Mouse (Mus musculus) kidney, adult 18-20 months (tissue): ENCODE measurements around the gene Nlgn1.

Experiments used
- DNase-seq: peaks from one replicate; pipeline ENCODE4 v3.0.0; 2021

Nlgn1 gene

DNA sequence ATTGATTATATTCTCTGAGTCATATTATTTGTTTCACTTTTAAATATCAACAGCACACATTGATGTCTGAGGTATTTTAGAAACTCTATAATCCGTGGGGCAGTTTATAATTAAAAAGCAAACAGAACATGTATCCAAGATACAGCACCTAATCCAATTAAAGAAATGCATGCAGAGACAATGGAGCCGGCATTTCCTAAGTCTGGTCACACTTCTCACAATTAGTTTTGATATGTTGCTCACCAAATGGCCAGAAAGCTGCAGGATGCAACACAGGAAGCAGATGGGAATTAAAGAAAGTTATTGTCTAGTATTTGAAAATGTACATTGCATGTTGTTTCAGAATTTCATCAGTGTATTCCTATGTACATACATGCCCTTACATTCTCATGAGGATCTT, 550.6 kb downstream of the Nlgn1 start:
- DNase-seq, result no peak

DNA sequence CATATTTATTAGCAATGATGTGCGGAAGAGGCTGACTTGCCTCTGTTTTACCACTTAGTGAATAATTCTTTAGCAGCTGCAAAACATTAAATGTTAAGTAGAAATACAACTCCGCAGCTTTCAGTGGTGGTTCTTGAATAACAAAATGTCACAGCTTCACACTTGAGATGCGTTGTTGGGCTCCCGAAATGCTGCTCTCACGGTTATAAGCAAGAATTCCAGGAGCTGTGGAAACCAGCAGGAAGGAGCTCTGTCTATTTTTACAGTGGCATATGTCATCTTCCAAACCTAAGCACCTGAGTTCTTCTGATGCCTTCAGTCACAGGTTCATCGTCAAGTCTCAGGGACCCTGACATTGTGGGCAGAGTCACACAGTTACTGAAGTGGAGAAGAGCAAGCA, 556.8 kb downstream of the Nlgn1 start:
- no peak for DNase-seq

DNA sequence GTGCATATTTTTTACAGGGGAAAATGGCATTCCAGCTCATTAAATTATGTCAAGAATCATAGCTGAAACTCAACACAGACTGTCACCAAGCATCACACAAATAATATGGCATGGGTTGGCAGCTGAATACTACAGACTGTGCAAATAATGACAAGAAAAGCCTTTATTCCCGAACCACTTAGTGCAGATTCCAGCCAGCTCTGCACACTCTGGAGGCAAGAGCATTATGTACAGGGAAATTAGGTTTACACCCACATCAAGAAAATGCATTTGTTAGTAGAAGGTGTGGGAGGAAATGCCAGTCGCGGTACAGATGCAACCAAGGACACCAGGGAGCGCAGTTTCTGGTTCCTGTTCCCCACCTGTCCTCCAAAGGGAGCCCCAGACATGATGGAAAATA, 558.4 kb downstream of the Nlgn1 start:
- DNase-seq, result no peak

DNA sequence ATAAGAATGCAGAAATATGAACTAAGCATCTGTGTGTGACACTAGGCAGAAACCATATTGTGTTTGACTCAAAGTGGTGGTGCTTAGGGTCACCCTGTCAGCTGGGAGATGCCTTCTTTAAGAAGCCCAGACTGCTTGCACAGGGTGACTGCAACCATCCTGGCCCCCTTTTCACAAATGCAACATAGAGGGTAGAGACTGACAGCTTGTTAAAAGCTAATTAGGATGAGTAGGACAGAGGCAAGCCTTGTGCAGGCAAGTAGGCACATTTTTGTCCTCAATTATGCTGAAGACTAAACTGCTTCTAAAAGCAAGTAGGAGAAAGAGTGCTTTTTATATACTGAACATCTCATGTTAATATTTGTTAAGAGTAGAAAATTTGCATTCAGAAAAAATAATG, 558.8 kb downstream of the Nlgn1 start:
- no peak for DNase-seq

DNA sequence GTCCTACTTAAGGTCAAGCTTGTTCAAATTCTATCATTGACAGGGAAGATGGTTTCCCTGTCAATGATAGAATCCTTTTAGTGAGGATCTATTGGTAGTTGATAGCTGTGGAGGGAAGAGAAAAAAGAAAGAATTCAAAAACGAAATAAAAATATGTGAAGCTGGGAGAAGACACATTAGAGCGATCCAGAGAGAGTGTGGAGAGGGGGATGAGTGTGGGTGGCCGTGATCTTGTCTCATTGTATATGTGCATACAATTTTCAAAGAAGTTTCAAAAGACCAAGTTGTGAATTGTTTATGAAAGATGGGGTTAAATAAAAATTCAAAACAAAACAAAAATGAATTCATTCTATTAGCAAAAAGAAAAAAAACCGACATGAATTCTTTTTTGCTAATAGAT, 568.6 kb downstream of the Nlgn1 start:
- DNase-seq, result no peak

DNA sequence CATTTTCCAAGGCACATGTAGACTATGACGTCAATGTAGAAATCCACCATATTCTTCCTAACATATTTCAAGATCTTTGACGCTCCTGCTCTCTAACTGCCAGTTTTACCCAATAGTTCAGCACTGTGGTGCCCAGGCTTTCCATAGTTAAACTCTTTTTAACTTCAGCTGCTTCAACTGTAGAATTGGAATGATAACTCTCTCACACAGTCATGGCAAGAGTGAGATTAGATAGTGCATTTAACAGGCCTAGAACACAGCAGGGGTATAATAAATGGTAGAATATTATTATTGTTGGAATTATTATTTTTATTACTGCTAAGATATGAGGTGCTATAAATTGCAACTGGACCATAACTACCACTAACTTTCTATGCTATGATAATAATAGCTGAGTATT, 574.4 kb downstream of the Nlgn1 start:
- DNase-seq, result no peak

DNA sequence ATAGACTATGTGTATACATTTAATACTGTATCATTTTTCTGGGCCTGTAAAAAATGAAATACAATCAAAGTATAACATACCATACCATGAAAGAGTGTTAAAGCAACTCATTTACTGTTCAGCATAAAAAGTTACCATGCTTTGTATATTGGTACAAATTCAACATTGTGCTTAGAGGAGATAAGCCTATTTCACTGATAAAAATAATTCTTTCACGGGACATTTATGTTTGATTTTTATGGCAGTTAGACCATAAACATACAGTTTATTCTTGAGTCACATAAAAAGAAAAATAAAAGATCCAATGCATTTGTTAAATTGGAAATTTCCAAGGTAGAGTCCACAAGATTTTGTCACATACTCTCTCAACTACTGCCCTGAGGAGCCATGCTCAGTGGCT, 608.1 kb downstream of the Nlgn1 start:
- no peak for DNase-seq

DNA sequence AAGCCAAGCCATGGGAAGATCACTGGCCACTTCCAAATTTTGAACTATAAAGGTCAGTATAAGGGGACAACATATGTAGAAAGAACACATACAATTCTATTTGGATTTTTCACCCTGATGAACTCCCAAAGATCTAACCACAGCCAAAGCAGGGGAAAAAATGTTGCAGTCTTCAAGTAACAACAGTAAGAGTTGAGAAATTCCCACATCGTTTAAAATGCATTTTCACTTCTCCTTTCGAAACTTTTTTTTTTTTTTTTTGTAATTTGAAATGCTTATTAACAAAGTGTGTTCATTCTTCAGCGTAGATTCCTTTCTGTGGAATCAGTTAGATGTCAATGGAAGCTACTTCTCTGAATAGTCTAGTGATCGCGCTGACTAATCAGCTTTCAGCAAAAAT, 610.8 kb downstream of the Nlgn1 start:
- DNase-seq, result no peak

DNA sequence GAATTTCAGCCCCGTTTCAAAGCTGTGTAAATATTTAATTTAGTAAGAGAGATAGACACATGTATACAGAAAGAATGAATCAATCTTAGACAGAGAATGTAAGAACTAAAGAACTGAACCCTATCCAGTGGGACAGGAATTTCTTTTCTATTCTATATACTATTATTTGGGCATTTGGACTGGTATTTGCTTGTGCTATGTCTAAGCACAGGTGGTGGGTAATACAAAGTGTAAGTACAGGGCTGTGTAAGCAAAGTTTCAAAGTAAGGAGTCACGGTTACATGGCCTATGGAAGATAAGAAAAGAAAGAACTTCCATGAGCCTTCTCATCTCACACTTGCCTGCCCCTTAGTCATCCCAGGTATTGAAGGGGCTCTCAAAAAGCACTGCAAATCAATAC, 624.9 kb downstream of the Nlgn1 start:
- no peak for DNase-seq

DNA sequence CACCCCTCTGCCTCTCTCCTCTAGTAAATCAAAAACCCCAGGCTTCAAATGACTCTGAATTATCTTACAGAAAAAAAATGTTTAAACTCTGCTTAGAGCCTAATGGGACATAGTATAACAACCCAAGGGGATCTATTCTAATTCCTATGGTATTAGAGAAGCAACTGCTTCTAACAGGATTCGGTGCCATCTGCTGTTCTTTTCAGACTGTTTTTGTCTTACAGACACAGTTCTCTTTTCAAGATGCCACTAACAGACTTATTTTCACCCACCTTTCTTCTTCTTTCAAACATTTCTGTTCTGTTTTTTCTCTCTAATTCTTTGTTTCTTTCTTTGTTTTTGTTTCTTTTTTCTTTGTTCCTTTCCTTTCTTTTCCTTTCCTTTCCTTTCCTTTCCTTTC, 635.0 kb downstream of the Nlgn1 start:
- DNase-seq, result no peak

DNA sequence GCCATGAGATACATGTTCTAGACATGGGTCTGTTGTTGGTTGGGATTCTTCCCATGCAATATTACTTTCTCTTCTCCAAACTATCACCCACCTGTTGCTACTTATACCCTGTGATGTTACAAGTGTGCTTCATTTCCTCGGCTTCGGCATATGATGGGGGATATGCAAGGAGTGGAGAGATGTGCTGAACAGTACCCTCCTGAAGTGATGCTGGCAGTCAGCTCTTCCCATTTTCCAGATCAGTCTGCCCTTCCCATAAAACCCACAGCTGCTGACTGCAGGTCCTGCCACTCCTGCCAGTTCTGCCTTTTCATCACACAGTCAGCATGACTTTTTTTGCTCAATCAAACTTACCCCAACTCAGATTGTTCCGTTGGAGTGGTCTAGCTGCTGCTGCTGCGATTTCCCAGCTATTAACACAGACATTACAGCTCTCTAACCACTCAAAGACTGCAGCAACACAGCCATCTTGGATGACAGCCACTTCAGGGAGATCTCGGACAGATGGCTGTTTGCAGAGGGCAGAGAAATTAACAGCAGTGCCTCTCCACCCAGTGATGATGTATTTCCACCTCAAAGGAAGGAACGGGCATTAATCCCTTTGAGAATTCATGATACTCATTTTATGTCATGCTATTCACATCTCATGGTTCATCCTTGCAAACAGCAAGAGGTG, 643.3 kb downstream of the Nlgn1 start:
- no peak for DNase-seq

DNA sequence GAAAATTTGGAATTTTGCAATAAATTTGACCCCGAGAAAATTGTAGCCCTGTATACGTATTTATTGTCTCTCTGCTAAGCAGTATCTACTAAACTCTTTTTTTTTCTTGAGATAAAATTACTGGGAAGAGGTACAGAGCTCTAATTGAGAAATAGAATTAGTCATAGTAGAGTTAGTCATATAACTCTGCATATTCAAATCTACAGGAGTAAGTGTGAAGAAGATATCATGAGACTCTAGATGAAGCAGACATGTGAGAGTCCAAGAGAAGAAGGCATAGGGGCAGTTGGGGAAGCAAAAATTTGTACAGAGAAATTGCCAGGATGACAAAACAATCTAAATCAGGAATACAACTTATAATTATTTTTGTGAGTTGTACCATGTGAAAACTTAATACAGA, 648.6 kb downstream of the Nlgn1 start:
- no peak for DNase-seq

DNA sequence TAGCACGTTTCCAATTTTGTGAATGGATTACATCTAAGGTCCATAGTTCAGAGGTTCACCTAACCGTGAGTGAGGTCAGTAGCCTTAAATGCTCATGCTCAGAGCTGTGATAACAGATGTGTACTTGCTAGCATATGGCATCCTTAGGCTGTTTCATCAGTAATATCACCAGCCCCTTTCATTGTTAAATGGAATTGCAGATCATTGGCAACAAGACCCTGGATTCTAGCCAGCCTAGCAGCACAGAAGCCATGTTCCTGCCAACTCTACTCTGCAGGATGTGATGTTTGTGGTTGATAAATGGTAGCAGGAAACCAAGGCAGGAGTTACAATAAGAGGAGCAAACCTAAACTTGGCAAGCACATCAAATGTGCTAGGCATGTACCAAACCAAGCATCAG, 652.9 kb downstream of the Nlgn1 start:
- no peak for DNase-seq

DNA sequence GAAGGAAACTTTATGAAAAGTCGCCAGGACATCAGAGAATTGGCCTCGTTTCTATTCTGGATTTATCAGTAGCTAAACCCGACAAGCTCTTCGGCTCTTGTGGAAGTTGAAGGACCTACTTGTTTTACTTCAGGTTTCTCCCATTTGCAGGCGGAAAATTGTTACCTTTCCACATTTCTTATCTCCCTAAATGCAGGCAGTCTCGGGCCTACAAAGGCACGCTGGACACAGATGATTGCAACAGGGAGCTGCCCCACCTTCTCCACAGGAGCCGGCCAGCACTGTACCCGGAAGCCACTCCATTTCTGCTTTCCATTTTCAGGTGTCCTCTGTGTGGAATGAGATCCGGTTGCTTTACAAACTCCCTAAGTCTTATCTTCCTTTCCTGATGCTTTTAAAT, 656.4 kb downstream of the Nlgn1 start:
- no peak for DNase-seq

DNA sequence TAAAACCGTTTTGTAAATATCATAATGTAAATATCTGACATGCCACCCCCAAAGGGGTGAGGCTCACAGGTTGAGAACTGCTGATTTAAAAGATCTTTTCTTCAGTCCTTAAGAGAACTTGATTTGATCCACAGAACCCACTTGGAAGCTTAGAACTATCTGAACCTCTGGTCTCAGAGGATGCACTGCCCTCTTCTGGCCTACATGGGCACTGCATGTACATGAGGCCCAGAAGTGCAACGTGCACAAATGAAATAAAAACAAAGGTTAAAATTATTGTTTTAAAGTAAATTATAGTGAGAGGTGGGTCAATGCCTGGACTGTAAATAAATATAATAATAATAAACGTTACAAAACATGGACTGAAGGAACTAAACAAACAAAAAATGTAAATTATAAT, 657.2 kb downstream of the Nlgn1 start:
- peak; percentile 51 for DNase-seq

DNA sequence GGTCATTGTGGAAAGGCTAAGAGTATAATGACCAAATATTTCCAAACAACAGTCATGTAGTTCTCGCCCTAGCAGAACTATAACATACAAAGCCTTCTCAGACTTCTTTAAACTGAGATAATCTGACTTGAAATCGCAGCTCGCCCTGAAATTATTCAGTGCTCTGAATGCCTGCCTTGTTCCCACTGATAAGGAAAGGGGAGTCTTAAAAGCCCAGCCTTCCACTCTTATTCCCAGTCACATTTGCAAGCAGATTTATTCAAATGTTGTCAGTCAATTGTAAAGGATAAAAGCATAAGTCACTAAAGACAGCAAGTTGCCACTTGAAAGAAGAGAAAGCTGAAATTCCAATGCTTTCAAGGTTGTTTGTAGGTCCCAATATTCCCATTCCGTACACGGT, 658.9 kb downstream of the Nlgn1 start:
- DNase-seq, result no peak

DNA sequence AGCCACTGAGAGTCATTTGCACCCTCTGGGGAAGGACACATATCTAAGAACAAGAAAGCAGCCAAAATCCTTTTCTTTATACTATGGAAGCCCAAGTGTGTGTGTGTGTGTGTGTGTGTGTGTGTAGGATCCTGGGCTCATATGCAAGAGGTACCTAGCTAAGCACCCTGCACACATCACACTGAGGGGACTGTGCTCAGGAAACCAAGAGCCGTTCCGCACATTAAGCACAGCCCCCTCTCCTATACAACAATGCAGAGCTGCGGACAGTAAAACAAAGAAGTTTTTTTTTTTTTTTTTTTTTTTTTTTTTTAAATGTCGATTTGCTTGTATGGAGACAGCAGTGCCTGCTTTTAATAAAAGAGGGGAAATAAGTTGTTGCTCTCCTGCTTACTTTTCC, 659.5 kb downstream of the Nlgn1 start:
- DNase-seq, result no peak

DNA sequence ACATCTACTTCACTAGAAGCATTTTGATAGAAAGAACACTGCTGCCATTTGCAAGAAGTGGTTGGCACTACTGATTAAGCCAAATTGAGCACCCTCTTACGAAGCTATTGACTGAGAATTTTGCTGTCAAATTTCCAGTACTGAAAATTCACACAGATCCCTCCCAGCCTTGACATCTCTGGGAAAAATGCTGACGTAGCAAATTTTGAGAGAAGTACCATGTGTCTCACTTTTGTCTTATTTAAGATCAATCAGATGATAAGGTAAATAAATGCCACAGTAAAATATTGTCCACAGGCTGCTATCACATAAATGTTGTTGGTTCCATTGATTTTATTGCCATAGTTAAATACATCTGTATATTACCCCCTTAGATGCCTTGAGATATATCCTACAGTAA, 668.8 kb downstream of the Nlgn1 start:
- DNase-seq, result no peak

DNA sequence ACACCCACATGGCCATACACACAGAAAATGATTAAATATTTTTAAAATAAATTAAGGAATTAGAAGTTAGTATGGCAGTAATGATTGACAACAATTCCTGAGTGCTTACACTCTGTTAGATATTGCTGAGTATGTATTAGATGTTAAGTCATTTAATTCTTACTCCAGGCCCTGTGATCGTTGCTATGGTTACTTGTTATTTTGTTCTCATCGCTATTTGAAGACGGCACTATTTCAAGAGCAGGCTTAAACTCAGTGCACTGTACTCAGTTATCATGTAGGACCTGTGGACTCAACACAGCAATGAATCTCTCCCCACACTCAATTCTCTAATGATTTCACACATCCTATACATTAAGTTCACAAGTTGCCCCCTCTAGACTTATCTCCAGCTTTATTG, 672.0 kb downstream of the Nlgn1 start:
- DNase-seq, result no peak

DNA sequence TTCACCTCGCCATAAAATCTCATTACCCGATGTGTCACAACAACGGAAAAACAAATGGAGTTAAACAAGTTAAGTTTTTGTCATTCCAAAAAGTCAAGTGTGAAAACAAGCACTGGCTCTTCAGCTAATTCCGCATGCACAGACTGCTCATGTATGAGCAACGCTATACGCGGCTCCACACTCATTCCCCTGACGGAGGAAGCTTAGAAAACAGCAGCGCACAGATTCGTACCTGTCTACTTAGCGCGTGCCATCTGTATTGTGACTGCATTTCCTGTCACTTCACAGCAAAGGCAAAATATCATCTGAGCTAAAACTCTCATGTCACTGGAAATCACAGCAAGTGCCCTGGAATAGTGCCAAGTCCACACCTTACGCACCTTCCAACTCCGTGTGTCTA, 674.3 kb downstream of the Nlgn1 start:
- no peak for DNase-seq

DNA sequence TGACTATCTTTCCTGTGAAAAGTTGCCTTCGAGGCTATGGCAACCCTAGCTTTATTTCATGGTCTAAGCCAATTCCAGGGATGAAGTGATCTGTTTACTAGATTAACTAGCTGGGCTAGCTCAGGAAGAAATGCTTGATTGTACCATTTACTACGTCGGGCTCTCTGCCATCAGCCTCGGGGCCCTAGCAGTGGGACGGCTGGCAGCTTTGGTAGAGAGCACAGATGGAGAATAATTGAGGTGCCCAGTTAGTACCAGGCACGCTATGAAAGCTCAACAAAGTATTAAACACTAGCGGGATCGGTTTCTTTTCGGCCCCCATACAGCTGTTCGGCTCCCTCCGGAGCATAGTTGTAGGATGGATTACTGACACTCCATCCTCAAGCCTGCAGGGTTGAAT, 675.2 kb downstream of the Nlgn1 start:
- DNase-seq, result no peak

DNA sequence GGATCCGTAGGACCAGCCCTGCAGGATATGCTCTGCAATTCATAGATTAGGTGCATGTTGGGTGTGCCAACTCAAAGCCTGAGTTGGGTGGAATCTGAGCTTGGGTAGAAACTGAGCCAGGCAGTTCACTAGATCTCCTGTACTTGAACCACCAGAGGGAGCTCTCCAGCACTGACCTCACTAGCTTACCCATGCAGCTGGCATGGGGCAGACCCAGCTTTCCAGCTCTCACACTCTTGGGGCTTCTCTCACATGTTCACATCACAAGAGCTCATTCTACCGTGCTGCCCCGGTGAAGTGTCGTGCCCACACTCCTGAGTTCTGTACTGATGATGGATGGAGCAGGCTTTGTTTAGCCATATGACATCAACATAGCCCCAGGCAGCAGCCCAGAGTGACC, 679.2 kb downstream of the Nlgn1 start:
- DNase-seq, result peak; percentile 8

DNA sequence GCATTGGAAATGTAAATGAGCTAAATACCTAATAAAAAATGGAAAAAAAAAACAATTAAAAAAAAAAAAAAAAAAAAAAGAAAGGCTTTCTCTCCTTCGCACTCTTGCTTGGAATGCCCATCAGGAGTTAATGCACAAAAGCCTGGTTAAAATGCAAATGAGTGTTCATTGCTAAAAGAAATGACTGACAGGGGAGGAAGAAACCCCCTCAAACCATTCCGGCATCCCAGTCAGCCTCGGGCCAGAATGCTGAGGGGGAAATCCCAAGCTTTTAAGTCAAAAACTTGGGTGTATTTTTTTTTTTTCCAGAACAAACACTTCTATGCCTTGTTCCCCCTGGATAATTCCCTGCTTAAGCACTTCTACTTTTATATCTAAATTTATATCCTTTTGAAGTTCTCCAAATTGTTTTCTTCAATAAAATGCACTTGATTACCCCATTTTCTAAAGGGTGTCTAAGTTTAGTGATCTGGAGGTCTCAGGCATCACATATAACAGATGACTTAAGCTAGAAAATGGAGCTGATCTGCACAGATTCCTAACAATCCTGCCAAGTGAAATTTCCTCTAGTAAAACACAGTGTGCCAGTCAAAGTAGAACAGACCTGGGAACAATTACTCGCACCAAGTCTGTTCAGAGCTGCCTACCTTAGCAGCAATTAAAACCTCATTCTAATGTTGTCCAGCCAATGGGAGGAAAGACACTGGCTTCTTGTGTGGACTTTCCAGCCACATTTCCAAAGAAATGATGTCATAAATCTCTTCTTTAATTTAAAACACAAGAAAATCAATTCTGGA, 686.2 kb downstream of the Nlgn1 start:
- DNase-seq, result no peak

DNA sequence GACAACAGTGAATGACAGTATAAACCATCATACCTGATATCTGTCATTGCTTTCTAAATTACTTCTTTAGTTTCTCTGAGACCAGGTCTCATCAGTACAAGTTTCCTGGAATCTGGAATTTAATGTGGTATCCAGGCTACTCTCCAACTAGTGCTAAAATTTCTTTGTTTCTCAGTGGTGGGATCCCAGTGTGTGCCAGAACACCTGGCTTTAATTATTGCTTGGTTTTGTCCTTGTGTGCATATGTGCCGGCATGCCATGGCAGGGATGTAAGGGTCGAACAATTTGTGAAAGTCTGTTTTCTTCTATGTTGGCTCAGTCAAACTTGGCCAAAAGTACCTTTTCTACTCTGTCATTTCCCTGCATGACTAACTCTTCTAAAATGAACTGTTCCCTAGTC, 703.1 kb downstream of the Nlgn1 start:
- DNase-seq, result no peak

DNA sequence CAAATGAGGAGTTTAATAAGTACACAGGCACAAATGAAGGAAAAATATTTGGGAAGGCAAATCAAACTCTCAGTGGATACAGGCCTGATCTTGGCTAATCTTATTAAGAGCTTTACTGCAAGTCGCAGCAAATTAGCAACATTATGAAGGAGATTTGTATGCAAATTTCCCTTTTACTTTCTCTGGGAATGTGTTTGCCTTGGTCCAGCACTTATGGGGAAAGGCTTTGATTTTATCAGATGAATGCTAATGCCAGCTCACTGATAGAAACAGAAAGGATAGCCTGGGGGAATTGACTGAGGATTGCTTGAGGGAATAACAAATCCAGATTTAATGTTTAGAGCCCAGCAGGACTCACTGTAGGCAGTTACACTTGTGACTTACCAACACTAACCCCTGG, 725.7 kb downstream of the Nlgn1 start:
- no peak for DNase-seq
